Mouse (Mus musculus): ENCODE measurements around the gene Iqgap2.

Iqgap2 gene

DNA sequence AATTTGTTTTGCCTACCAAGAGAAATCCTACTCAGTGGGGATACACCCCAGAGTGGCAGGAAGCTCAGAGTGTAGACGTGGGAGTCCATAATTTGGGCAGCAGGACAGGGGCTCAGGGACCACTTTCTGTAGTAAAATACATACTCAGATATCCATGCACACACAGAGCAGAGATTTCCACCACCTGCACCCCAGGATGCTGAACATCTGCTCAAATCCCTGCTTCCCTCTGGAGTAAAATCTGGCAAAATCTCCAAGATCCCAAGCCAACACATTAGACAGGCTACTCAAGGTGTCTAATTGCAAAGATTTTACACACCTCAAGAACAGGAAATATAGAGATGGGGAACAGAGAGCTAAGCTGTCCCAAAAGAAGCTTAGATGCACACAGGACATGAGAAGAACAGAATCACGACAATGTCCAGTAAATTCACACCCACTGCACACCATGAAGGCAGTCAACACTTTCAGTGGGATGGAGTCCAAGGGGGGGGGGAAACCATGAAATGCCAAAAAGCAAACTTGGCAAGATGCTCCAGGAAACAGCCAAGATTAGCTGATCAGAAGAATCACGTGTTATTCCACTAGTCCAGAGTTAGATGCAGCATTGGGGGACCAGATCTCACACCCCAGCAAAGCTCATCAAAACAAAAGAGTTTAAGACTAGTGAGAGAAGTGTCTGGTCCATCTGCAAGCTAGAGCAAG lies 177.3 kb downstream of the Iqgap2 start:
- ATAC-seq (ENCODE audit: low TSS enrichment), result no peak

DNA sequence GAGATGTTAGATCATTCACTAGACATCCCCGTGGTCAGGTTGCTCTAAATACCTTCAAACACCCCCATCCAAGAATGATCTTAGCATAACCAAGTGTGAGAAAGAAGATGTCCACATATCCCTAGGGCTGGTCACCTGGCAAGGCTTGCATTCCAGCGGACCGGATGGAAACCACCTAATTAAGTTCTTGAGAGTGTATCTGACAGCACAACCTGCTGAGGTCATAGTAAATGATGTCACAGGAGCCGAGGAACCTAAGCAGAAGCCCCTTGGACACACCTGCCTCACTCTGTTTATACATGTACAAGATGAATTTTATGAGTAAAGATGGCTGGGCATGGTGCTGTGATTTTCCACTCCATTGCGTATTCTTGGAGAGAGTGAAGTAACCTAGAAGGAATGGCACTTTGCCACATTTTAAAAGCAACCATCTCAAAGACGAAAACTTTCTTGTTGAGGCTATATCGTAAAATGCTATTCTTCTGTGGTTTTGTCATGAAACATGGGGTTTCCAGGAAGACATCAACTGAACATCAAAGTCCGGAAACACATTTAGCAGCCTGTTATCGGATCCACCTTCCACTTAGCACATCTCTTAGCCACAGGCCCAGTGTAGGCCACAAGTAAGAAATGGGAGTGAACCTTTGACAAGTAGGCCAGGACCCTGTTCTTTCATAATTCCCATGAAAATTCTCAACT lies 179.0 kb downstream of the Iqgap2 start:
- ATAC-seq (ENCODE audit: low TSS enrichment), result no peak

DNA sequence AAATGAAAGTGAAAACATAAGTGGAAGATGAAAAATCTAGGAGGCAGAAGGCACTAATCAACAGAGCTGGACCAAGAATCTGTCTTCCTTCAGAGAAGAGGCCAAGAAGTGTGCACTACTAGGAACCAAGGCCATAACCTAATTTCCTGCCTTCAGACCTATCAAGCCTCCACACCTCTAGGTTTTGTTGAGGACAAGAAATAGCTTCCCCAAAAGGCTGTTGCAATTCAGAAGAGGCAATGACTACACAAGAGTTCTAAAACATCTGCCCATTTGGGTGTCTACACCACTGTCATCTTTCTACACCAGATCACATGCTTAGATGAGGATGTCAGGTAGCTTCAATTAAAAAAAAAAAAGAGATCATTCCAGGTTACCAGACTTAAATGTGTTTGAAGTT lies 179.7 kb downstream of the Iqgap2 start:
- ATAC-seq (ENCODE audit: low TSS enrichment), result no peak

GRCm38 (mm10) chr13:95705589-95705988 lies 186.1 kb downstream of the Iqgap2 start:
- ATAC-seq (ENCODE audit: low TSS enrichment), result no peak

DNA sequence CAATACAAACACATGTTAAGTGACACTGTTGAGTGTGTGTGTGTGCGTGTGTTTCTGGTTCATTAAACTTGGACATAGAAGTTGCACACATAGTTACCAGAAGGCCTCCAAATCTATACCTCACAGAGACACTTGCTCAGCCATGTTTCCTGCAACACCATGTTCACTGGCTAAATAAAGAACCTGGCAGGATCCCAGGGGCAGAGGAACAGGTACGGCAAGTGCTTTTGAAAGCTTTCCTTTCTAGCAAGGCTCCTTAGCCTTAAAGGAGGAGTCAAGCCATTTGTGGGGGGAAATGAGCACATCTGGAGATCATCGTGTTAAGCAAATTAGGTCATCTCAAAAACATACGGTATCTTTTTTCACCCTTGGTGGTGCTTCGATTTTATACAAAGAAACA lies 188.3 kb downstream of the Iqgap2 start:
- no peak for ATAC-seq (ENCODE audit: low TSS enrichment)

DNA sequence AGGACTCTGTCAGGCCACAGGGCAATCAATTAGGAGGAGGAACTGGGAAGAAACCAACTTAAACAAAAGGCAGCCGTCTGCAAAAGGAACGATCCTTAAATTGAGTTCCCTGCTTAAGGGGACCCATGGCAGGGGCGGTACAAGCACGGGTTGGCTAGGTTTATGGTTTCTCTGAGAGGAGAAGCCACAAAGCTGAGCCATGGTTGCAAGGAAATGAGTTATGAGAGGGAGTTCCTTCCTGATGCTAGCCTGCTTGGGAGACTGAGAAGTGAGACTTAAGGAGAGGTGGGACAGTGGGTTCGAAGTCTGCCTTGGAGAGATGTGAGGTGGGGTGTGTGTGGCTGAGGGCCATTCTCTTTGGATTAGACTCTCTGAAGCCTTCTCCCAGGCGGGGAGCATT lies 193.8 kb downstream of the Iqgap2 start:
- ATAC-seq (ENCODE audit: low TSS enrichment), result 0 out of 2 replicates have a peak, but pooled peaks have one; percentile 11

DNA sequence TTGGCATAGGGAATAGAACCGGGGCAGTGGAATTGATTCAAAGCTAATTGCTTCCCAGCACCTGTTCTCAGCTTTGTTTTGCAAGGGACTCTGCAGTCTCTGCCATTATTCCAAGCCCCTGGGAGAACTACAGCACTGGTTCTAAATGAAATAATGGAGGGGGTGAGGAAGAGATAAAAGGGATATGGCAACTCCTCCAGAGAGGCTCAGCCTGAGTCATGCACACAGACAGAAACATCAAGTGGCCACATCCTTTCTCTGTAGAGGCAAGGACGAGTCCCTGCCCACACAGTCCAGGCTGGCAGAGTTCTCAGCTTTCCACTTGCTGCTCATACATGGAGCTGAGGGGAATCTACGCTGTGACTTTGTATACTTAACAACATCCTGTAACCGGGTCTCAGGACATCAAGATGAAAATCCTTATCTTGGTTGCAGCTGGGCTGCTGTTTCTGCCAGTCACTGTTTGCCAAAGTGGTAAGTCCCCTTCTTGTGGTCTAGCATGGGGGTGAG lies 195.0 kb downstream of the Iqgap2 start, which contains the start of gene F2rl2:
Gene F2rl2 (plus strand): TSS at position 200 of the 510 bp plus-strand sequence.
- ATAC-seq (ENCODE audit: low TSS enrichment), result peak; percentile 86

- ATAC-seq (ENCODE audit: low TSS enrichment), result no peak; the same call in 1 of the 2 replicates
Measured at GRCm38 (mm10) chr13:95696120-95696653, 195.5 kb downstream of the Iqgap2 start.

GRCm38 (mm10) chr13:95692201-95692600 lies 199.5 kb downstream of the Iqgap2 start:
- peak; percentile 75 for ATAC-seq (ENCODE audit: low TSS enrichment)

DNA sequence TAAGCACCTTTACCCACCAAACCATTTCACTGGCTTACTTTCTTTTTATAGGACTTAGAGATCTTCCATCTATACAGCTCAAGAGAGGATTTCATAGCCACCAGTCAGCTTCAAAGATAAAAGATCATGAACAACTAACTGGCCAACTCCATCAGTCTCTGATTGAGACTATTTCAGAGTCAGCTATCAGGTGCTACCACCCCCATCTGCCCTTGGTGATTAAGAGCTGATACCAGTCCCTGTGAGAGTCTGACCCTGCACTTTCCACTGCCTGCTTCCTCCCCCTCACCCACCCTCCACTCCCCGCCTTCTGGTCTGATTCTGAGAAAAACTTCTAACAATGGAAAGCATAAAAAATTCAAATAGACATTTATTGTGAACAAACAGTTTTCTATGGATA lies 203.1 kb downstream of the Iqgap2 start:
- ATAC-seq (ENCODE audit: low TSS enrichment), result no peak

GRCm38 (mm10) chr13:95685736-95686135 lies 206.0 kb downstream of the Iqgap2 start:
- no peak for ATAC-seq (ENCODE audit: low TSS enrichment)

- no peak for ATAC-seq (ENCODE audit: low TSS enrichment)
Measured at GRCm38 (mm10) chr13:95684656-95685244, 207.0 kb downstream of the Iqgap2 start.

GRCm38 (mm10) chr13:95679491-95679941 lies 212.2 kb downstream of the Iqgap2 start:
- ATAC-seq (ENCODE audit: low TSS enrichment), result no peak

GRCm38 (mm10) chr13:95679078-95679477 lies 212.6 kb downstream of the Iqgap2 start:
- ATAC-seq (ENCODE audit: low TSS enrichment), result no peak

DNA sequence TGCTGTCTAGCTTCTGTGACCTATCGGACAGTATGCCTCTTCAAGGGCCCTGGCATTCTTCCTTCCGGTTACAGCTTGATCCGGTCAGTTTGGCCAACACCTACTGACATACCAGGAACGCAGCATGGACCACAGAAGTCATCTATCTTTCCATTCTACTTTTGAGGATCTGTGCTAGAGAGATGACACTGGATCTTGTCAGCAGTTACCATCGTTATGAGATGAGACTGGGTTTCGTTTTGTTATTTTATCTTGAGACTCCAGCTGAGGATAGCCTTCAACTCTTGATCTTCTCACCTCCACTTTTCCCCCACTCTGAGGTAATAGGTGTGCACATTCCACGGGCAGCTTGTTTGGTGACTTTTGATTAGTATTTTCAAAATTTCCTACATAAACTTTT lies 219.3 kb downstream of the Iqgap2 start:
- ATAC-seq (ENCODE audit: low TSS enrichment), result no peak

GRCm38 (mm10) chr13:95671108-95671897 lies 220.4 kb downstream of the Iqgap2 start:
- no peak for ATAC-seq (ENCODE audit: low TSS enrichment)

DNA sequence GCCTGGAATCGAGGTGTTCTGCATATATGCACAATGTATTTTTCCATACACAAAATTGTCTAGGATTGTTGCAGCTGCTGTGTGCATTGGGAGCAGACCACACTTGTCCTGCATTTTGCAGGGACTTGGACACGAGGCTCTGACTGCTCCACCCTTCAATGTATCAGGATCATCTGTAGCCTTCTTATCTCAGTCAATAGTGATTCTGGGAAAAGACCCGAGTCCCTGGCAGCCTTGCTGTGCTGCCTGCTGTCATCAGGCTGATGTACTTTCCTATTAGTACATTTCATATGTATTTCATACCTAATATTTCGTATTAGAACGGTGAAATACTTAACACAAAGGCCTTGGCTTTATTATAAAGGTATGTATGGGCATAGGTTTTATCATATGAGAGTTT lies 221.2 kb downstream of the Iqgap2 start:
- no peak for ATAC-seq (ENCODE audit: low TSS enrichment)

DNA sequence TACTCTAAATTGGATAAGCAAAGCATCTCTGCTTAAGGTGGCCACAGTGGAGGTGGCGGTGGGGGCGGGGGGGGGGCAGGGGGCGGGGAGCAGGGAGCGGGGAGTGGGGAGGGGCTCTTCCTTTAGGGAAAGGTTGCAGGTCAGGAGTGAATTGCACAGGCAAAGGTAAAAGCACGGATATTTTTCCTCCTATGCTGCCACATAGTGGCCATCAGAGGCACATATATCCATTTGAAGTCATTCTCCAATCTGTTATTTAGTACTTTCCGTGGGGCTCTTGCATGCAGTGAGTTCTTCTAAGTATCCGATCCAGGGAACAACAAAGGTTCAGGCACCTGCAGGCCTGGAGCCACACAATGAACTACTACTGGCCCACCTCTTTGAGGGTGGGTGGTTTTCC lies 224.5 kb downstream of the Iqgap2 start:
- peak; percentile 52; the same call in 1 of the 2 replicates for ATAC-seq (ENCODE audit: low TSS enrichment)

DNA sequence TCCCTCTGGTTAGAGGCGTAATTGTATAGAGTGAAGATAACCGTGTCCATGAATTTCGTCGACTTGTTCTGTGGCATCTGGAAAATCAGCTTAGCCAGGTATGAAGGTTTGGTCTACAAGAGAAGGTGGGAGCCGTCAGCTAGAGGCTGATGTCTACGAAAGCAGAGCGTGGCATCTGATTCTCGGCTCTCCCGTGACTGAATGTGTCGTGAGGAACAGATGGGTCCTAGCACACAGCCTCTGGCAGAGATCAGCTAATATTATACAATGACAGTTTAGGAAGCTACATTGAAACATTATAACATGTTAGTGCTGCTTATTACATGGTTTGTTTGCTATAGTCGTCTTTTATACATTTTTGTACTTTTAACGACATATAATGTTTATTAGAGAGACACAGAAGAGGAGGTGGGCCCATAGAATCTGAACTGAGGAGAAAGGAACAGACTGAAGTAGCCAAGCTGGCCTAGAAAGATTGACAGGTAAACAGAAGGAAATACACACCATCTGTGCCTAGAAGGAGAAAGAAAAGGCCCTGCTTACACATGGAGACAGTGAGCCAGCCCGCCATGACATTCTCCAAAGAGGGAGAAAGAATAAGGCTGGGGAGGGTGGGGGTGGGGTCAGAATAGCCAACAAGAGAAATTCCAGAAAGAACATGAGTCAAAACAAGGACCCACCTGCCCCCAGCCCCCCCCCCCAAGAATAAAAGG lies 225.9 kb downstream of the Iqgap2 start:
- ATAC-seq (ENCODE audit: low TSS enrichment), result no peak

- no peak for ATAC-seq (ENCODE audit: low TSS enrichment)
Measured at GRCm38 (mm10) chr13:95663834-95664233, 227.9 kb downstream of the Iqgap2 start.

- no peak for ATAC-seq (ENCODE audit: low TSS enrichment)
Measured at GRCm38 (mm10) chr13:95659432-95659831, 232.3 kb downstream of the Iqgap2 start.
